Mouse (Mus musculus) brain, adult 2 months (tissue): ENCODE measurements at regions not wholly inside any gene's neighbourhood (a gene's known extent, or its start where the extent isn't known, plus 50 kb on each side); places are given as distances from the start of the nearest gene placed in this dataset.
A peak's percentile ranks its signal among the peaks of the same experiment; 100 is the strongest.

Experiments
- DNase-seq: peaks from one replicate; pipeline ENCODE4 v3.0.0; 2011; ENCODE audit warnings: low read depth, low spot score

- no peak for DNase-seq
These were observed 251.5 kb upstream of the Fn1 start for GRCm38 (mm10) chr1:71904376-71904948.

- DNase-seq: no peak
These were observed 247.4 kb upstream of the Fn1 start for GRCm38 (mm10) chr1:71900106-71901074.

- no peak for DNase-seq
These were observed 246.1 kb upstream of the Fn1 start for GRCm38 (mm10) chr1:71899128-71899527.

GRCm38 (mm10) chr1:71898198-71898597, 245.2 kb upstream of the Fn1 start:
- peak; percentile 33 for DNase-seq

GRCm38 (mm10) chr1:71897464-71898051, 244.6 kb upstream of the Fn1 start:
- DNase-seq: peak; percentile 62

- no peak for DNase-seq
These were observed 243.2 kb upstream of the Fn1 start for GRCm38 (mm10) chr1:71896141-71896725.

GRCm38 (mm10) chr1:71893636-71894035, 240.6 kb upstream of the Fn1 start:
- peak; percentile 64 for DNase-seq

- no peak for DNase-seq
These were observed 234.8 kb upstream of the Fn1 start for GRCm38 (mm10) chr1:71887809-71888208.

GRCm38 (mm10) chr1:71886903-71887302, 233.9 kb upstream of the Fn1 start:
- no peak for DNase-seq

GRCm38 (mm10) chr1:71886233-71886632, 233.2 kb upstream of the Fn1 start:
- DNase-seq: no peak

GRCm38 (mm10) chr1:71881851-71882250, 228.9 kb upstream of the Fn1 start:
- DNase-seq: no peak

GRCm38 (mm10) chr1:71881191-71881590, 228.2 kb upstream of the Fn1 start:
- DNase-seq: peak; percentile 30

GRCm38 (mm10) chr1:71880480-71880879, 227.5 kb upstream of the Fn1 start:
- no peak for DNase-seq

- DNase-seq: no peak
These were observed 223.9 kb upstream of the Fn1 start for GRCm38 (mm10) chr1:71876712-71877401.

- no peak for DNase-seq
These were observed 221.0 kb upstream of the Fn1 start for GRCm38 (mm10) chr1:71874037-71874436.

- DNase-seq: no peak
These were observed 212.7 kb upstream of the Fn1 start for GRCm38 (mm10) chr1:71865670-71866069.

GRCm38 (mm10) chr1:71864749-71865148, 211.7 kb upstream of the Fn1 start:
- DNase-seq: no peak

- DNase-seq: no peak
These were observed 200.2 kb upstream of the Fn1 start for GRCm38 (mm10) chr1:71853212-71853611.

GRCm38 (mm10) chr1:71851268-71851667, 198.3 kb upstream of the Fn1 start:
- DNase-seq: no peak

- DNase-seq: peak; percentile 69
These were observed 195.7 kb upstream of the Fn1 start for GRCm38 (mm10) chr1:71848656-71849055.

- peak; percentile 67 for DNase-seq
These were observed 192.1 kb upstream of the Fn1 start for GRCm38 (mm10) chr1:71844938-71845685.
